Mouse (Mus musculus) heart, adult 2 months (tissue): ENCODE data around the gene Hoxd3.

Source experiments
- EP300 ChIP-seq: fragments of 200-500 bp; IDR thresholded peaks from 2 replicates; pipeline ENCODE4 v1.6.1; 2011; ENCODE audit warnings: low read depth, low read length, control low read depth; ENCODE audit not compliant: insufficient read depth
- POLR2A ChIP-seq: fragments of 200-500 bp; IDR thresholded peaks from 2 replicates; pipeline ENCODE4 v1.6.1; 2011; ENCODE audit warnings: mild to moderate bottlenecking, low read depth, low read length, control low read depth; ENCODE audit not compliant: insufficient read depth

DNA sequence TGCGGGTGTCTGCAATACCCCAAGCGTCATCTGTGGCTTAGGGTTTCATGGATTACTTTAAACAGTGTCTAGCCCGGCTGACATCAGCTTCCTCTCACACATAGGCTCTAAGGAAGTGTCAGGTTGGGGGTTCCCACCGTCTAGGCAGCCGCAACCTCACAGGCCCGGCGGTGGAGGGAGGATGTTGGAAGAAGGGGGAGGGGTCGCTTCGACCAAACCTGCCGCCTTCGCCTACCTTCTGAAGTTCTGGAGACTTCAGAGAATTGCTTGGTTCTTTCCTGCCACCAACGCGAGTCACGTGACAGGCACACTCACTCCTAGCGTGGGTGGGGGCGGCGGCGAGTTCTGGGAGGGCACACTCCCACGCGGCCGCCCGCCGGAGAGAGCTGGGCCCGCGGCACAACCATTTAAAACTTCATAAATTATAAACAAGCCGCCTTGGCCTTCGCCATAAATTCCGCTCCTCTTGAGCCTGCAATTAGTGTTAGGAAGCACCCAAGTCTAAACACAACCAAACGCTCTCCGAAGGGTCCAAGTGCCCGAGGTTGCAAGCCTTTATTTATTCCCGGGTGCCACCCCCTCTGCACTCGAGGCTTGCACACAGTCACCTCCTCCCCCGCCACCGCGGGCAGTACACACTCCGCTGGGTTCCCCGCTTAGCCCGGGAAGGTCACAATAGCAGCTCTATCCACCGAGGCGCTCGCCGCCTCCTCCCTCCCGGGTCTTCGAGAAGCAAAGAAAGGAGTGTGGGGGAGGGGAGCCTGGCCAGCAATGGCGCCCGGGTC lies 37.8 kb downstream of the Hoxd3 start:
- TF ChIP-seq EP300 (no peak), POLR2A (no peak)
